Mouse (Mus musculus) Patski (cell line): ENCODE data around the gene Gm14295. TPM values are rescaled to one million over a fixed set of nuclear protein-coding genes. Genes with fewer than 3 reads are reported as not detected.
"Not testable (repeated sequence)": the region's sequence is repeated elsewhere in the genome, so short reads cannot be mapped to it uniquely, and the experiment has no call there.

Experiments
- ATAC-seq: fragments of 100-300 bp; one replicate; pipeline ENCODE4 v1.8.0; 2021
- CTCF ChIA-PET: fragments of 350-600 bp; sonication (Branson Sonifier 250); formaldehyde crosslinking; loops from one replicate; lab custom pipeline; 2022; ENCODE audit warnings: inconsistent platforms; lab: Charles Lee
- POLR2A ChIA-PET: fragments of 350-600 bp; sonication (Branson Sonifier 250); formaldehyde crosslinking; loops from one replicate; lab custom pipeline; 2022; ENCODE audit warnings: antibody characterized with exemption, inconsistent platforms; lab: Charles Lee
- DNase-seq: peaks from one replicate; pipeline ENCODE4 v3.0.0-alpha.2; 2011; ENCODE audit warnings: low read depth, low spot score
- H3K27me3 ChIP-seq: fragments of 371-371 bp; one replicate; pipeline ENCODE4 v1.5.1; 2021
- in situ Hi-C: fragments of 300-500 bp; cut with MboI; formaldehyde crosslinking; loops from 3 replicates; pipeline ENCODE4 v1.11.1; 2018; ENCODE audit warnings: low pct_unique_long_range_greater_than_20kb, mixed read lengths
- polyA plus RNA-seq: library from polyadenylated mRNA; unstranded; gene quantifications from one replicate; pipeline ENCODE4 v1.2.3, GENCODE M21; 2021

Gm14295 gene
- 19.9 TPM for polyA plus RNA-seq

- ATAC-seq, DNase-seq, H3K27me3 ChIP-seq, CTCF ChIA-PET, in situ Hi-C loops, POLR2A ChIA-PET: not testable (repeated sequence)
Measured at GRCm38 (mm10) chr2:176798312-176798711, at the start of gene Gm14295. Gene Gm14295 (plus strand): TSS chr2:176798612.

- POLR2A ChIA-PET, H3K27me3 ChIP-seq, CTCF ChIA-PET, in situ Hi-C loops, DNase-seq, ATAC-seq: not testable (repeated sequence)
Measured at GRCm38 (mm10) chr2:176798785-176799184, 373 bp downstream of the Gm14295 start.

DNA sequence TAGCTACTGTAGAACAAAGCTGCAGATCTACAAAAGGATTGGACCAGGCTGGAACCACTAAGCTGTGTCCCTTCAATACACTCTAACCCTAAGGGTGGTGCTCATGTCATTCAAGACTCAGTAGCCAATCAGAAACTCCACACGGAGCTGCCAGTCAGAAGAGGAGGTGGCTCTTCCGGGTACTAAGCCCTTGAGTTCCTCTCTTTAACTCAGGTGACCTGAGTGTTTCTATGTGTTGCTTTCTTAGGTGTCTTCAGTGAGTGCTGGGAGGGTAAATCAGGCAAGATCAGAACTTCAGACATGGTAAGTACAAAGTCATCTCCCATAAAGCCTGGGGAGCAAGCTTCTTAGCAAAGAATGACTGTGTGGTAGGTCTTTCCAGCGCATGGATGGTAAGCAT, 32.4 kb downstream of the Gm14295 start, which contains the start of gene Gm14408:
Gene Gm14408, plus strand, starts transcription at position 301 of the 400 bp plus-strand sequence.
- CTCF ChIA-PET, POLR2A ChIA-PET, DNase-seq, ATAC-seq, H3K27me3 ChIP-seq, in situ Hi-C loops: not testable (repeated sequence)

Other genes starting within 250 kb of the Gm14295 start
- gene Gm14308, start 162.3 kb upstream of the Gm14295 start, polyA plus RNA-seq, result 1.0 TPM
- gene Zfp973, start 128.1 kb upstream of the Gm14295 start, polyA plus RNA-seq, result 10.0 TPM
- 22.3 TPM for gene Gm14305, start 90.3 kb upstream of the Gm14295 start, polyA plus RNA-seq
- not detected for gene Gm14408, start 32.5 kb downstream of the Gm14295 start, polyA plus RNA-seq
- gene Gm14296, start 129.2 kb downstream of the Gm14295 start, polyA plus RNA-seq, result 6.8 TPM
- gene Gm14419, start 202.3 kb downstream of the Gm14295 start, polyA plus RNA-seq, result 21.6 TPM